Mouse (Mus musculus): ENCODE data around the gene Ankrd12. TPM values are rescaled to one million over a fixed set of nuclear protein-coding genes. Genes with fewer than 3 reads are reported as not detected.
A peak's percentile ranks its signal among the peaks of the same experiment; 100 is the strongest.

Gene Ankrd12
- polyA plus RNA-seq, 1 experiment from 2014 or later: 32.9 TPM

DNA sequence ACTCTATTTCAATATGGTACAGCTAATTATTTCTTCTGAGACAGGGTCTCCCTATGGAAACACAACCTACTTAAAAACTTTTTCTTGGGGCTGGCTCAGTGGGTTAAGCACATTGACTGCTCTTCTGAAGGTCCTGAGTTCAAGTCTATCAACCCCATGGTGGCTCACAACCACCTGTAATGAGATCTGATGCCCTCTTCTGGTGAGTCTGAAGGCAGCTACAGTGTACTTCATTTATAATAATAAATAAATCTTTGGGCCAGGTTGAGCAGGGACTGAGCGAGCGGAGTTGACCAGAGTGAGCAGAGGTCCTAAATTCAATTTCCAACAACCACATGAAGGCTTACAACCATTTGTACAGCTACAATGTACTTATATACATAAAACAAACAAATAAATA is 114.6 kb downstream of the Ankrd12 start:
- ATAC-seq (ENCODE audit: insufficient number of reproducible peaks, low FRiP score, low TSS enrichment, low read depth): no peak
- Histone ChIP-seq H3K27ac (replicated peaks) (no peak overlapping the region), H3K27me3 (no peaks in the 10 kb centered on the region), H3K36me3 (no peaks in the 10 kb centered on the region), H3K4me3 (replicated peaks) (no peak overlapping the region), H3K9ac (no peak overlapping the region), H3K9me3 (replicated peaks) (no peaks in the 10 kb centered on the region), H3K4me1 (0 out of 2 replicates have a peak, but pooled peaks cover 6% of the 10 kb centered on the region), H3K4me2 (replicated peaks) (no peak overlapping the region)
- WGBS: 93% methylated on average over 2 of the region's 2 CpGs

DNA sequence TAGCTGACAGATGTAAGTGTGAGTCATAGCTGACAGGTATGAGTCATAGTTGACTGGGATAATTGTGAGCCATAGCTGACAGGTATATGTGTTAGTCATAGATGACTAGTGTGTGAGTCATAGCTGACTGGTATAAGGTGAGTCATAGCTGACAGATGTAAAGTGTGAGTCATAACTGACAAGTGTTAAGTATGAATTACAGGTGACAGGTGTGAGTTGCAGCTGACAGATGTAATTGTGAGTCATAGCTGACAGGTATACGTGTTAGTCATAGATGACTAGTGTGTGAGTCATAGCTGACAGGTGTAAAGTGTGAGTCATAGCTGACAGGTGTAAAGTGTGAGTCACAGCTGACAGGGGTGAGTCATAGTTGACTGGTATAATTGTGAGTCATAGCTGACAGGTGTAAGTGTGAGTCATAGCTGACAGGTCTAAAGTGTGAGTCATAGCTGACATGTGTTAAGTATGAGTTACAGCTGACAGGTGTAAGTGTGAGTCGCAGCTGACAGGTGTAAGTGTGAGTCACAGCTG is 115.2 kb downstream of the Ankrd12 start:
- no peaks in the 10 kb centered on the region for H3K9me3 ChIP-seq (replicated peaks)
- ATAC-seq (ENCODE audit: insufficient number of reproducible peaks, low FRiP score, low TSS enrichment, low read depth): peak; percentile 41; the same call in 1 of the 2 replicates
- H3K4me2 ChIP-seq (replicated peaks): no peak overlapping the region
- WGBS: 75% methylated on average over 2 of the region's 2 CpGs
- H3K4me1 ChIP-seq: 0 out of 2 replicates have a peak, but pooled peaks cover 11% of the 10 kb centered on the region
- no peak overlapping the region for H3K9ac ChIP-seq
- H3K27me3 ChIP-seq: no peaks in the 10 kb centered on the region
- no peaks in the 10 kb centered on the region for H3K36me3 ChIP-seq
- no peak overlapping the region for H3K4me3 ChIP-seq (replicated peaks)
- no peak overlapping the region for H3K27ac ChIP-seq (replicated peaks)

DNA sequence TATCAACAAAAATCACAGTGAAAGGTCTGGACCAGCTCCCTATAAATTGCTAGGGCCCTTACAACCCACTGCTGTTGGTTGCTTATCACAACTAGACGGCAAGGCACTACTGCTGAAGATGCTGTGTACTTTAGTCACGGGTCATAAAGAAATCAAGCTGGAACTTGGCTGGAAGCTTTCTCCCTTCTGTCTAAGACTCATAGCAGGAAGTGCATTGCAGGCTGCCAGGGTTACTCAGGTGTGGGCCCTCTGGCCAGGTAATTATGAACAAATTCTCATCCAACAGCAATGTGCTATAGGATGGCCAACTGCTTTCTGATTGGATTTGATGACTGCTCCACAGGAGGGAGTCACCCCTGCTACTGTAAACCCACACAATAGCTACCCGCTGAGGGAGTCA is 117.9 kb downstream of the Ankrd12 start:
- no peaks in the 10 kb centered on the region for H3K27me3 ChIP-seq
- no peaks in the 10 kb centered on the region for H3K9me3 ChIP-seq (replicated peaks)
- no peak for ATAC-seq (ENCODE audit: insufficient number of reproducible peaks, low FRiP score, low TSS enrichment, low read depth)
- H3K4me1 ChIP-seq: 0 out of 2 replicates have a peak, but pooled peaks cover 11% of the 10 kb centered on the region
- WGBS: 73% methylated on average over 3 of the region's 3 CpGs
- H3K9ac ChIP-seq: no peak overlapping the region
- no peak overlapping the region for H3K4me2 ChIP-seq (replicated peaks)
- no peak overlapping the region for H3K27ac ChIP-seq (replicated peaks)
- no peak overlapping the region for H3K4me3 ChIP-seq (replicated peaks)
- no peaks in the 10 kb centered on the region for H3K36me3 ChIP-seq

DNA sequence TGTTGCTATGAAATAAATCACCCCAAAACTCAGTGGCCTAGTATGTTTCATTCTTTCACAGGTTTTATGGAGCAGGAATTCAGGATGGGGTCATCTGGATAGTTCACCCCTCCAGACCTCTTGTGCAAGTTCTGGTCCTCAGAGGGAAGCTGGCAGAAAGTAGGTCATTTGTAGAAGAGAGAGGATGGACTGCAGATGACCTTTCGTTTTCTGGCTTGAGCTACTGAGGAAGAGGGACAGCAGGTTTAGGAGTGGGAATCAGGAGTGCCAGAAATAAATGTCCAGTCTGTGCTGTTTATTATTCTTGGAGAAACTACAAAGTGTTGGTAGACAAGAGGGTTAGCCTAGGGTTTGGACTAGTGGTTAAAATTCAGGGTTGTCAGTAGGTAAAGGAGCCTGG is 118.5 kb downstream of the Ankrd12 start:
- no peak for ATAC-seq (ENCODE audit: insufficient number of reproducible peaks, low FRiP score, low TSS enrichment, low read depth)
- no peak overlapping the region for H3K4me2 ChIP-seq (replicated peaks)
- H3K4me1 ChIP-seq: 0 out of 2 replicates have a peak, but pooled peaks cover 11% of the 10 kb centered on the region
- no peaks in the 10 kb centered on the region for H3K36me3 ChIP-seq
- no peak overlapping the region for H3K4me3 ChIP-seq (replicated peaks)
- H3K27ac ChIP-seq (replicated peaks): no peak overlapping the region
- no peaks in the 10 kb centered on the region for H3K9me3 ChIP-seq (replicated peaks)
- WGBS: 95% methylated on average over 1 of the region's 1 CpGs
- no peak overlapping the region for H3K9ac ChIP-seq
- H3K27me3 ChIP-seq: no peaks in the 10 kb centered on the region

DNA sequence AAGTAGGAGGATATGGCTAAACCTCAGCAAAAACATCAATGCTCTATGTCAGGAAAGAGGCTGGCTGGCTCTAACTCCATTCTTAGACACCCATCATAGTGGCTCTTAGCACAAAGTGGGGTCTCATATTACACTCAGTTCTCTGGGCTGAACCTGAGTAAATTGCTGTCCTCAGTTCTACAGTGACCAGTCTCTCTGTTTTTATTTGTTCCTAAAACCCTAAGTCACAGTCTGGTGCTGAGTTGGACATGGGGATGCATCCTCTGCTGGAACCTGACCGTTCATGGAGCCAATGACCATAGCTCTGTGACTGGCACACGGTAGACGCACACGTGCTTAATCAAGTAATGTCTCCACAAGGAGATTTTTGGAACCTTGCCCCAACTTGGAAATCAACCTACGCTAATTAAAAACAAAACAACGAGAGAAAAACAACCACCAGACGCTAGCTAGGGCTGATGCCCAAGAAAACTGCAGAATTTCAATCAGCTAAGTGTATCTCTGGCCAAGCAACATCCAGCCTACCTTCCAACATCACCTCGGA is 119.0 kb downstream of the Ankrd12 start:
- Histone ChIP-seq H3K36me3 (no peaks in the 10 kb centered on the region), H3K4me2 (replicated peaks) (no peak overlapping the region), H3K9ac (no peak overlapping the region), H3K4me1 (0 out of 2 replicates have a peak, but pooled peaks cover 11% of the 10 kb centered on the region), H3K27me3 (no peaks in the 10 kb centered on the region), H3K4me3 (replicated peaks) (no peak overlapping the region), H3K27ac (replicated peaks) (no peak overlapping the region), H3K9me3 (replicated peaks) (no peaks in the 10 kb centered on the region)
- no peak for ATAC-seq (ENCODE audit: insufficient number of reproducible peaks, low FRiP score, low TSS enrichment, low read depth)
- 72% methylated on average over 8 of the region's 8 CpGs for WGBS

DNA sequence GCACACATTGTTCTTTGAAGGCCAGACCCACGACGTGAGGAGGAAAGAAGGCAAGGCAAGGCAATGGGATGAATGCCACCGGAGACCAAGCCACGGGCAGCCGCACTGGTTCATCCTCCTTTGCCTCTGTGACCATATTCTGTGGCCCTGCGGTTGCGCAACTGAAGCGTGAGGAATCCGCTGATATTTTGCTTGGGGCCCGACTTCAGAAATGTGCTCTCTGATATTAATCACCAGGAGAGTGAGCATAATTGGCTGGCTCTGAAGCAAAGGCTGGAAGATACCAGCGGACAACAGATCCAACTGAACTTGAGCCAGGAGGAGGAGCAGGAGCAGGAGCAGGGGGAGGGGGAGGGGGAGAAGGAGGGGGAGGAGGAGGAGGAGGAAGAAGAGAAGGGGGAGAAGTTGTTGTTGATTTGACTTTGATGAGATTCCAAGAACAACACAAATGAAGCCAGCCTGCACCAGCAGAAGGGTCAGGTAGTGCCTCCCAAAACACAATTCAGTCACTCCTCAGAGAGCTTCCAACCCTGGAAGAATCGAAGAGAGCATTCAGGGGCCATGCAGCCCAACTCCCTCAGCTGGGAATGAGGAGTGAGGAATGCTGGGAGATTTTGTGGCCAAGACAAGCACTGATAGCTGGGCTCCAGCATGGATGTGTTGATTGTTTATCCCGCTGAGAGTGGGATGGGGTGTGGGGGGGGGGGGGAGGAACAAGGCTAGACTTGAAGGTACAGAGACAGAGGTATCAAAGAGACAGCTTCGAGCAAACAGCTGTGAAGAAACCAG is 119.7 kb downstream of the Ankrd12 start:
- no peaks in the 10 kb centered on the region for H3K27me3 ChIP-seq
- H3K36me3 ChIP-seq: no peaks in the 10 kb centered on the region
- WGBS: 59% methylated on average over 14 of the region's 14 CpGs
- H3K4me1 ChIP-seq: 0 out of 2 replicates have a peak, but pooled peaks cover 11% of the 10 kb centered on the region
- H3K27ac ChIP-seq (replicated peaks): 0 out of 2 replicates have a peak overlapping the region, but pooled peaks have one; percentile 7
- no peak overlapping the region for H3K9ac ChIP-seq
- H3K4me3 ChIP-seq (replicated peaks): no peak overlapping the region
- ATAC-seq (ENCODE audit: insufficient number of reproducible peaks, low FRiP score, low TSS enrichment, low read depth): no peak
- H3K4me2 ChIP-seq (replicated peaks): no peak overlapping the region
- no peaks in the 10 kb centered on the region for H3K9me3 ChIP-seq (replicated peaks)

DNA sequence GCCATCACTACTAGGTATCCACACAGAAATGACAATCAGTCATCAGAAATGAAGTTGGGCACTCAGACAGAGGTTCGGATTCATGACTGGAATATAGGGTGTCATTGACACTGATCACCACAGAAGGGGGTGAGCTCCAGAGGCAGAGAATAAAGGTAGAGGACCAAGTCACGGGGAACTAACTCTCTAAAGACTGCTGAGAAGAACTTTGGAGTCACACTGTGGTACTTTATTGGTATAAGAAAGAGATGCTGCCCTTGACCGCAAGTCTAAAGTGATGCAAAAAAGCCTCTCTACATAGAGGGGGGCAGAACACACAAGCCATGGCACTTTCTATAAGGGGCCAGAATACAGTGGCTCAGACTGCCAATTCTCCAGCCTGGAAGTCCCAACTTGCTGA is 120.7 kb downstream of the Ankrd12 start:
- no peak for ATAC-seq (ENCODE audit: insufficient number of reproducible peaks, low FRiP score, low TSS enrichment, low read depth)
- 83% methylated on average over 3 of the region's 3 CpGs for WGBS
- Histone ChIP-seq H3K27me3 (no peaks in the 10 kb centered on the region), H3K27ac (replicated peaks) (no peak overlapping the region), H3K36me3 (no peaks in the 10 kb centered on the region), H3K4me1 (peaks cover 16% of the 10 kb centered on the region), H3K4me2 (replicated peaks) (no peak overlapping the region), H3K9me3 (replicated peaks) (no peaks in the 10 kb centered on the region), H3K4me3 (replicated peaks) (no peak overlapping the region), H3K9ac (no peak overlapping the region)

DNA sequence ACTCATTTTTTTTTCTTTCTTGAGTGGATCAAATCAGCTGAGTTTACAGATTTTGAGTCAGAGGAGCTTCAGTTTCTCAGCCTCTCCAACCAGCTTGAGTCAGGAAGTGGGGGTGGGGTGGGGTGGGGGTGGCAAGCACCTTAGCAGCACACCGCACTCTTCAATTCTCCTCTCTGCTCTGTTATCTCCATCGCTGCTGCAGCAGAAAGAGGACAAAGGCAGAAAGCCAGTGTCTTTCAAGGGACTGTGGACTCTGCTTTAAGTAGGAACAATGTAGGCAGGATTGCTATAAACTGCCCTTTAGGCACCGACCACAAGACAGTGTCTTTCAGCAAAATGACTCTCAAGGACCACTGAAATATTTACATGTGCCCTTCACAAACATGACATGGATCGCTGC is 122.9 kb downstream of the Ankrd12 start:
- Histone ChIP-seq H3K4me3 (replicated peaks) (no peak overlapping the region), H3K27me3 (no peaks in the 10 kb centered on the region), H3K4me1 (peaks cover 31% of the 10 kb centered on the region), H3K36me3 (no peaks in the 10 kb centered on the region), H3K9me3 (replicated peaks) (no peaks in the 10 kb centered on the region), H3K4me2 (replicated peaks) (no peak overlapping the region), H3K9ac (no peak overlapping the region), H3K27ac (replicated peaks) (no peak overlapping the region)
- whole genome bisulfite sequencing: 55% methylated on average over 4 of the region's 4 CpGs
- no peak for ATAC-seq (ENCODE audit: insufficient number of reproducible peaks, low FRiP score, low TSS enrichment, low read depth)

DNA sequence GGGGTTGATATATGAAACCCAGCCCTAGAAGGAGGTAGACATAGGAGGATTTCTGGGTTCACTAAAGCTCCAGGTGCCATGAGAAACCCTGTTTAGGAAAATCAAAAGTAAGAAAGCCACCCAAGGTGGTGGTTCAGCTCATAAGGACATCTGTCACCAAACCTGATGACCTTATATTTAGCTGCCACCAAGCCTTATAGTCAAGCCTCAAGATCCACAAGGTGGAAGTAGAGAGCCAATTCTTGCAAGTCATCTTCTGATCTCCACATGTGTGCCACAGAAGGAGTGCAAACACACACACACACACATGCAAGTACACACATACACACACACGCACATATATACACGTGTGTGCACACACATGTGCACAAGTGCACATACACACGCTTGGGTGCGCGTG is 124.8 kb downstream of the Ankrd12 start:
- no peak overlapping the region for H3K4me3 ChIP-seq (replicated peaks)

DNA sequence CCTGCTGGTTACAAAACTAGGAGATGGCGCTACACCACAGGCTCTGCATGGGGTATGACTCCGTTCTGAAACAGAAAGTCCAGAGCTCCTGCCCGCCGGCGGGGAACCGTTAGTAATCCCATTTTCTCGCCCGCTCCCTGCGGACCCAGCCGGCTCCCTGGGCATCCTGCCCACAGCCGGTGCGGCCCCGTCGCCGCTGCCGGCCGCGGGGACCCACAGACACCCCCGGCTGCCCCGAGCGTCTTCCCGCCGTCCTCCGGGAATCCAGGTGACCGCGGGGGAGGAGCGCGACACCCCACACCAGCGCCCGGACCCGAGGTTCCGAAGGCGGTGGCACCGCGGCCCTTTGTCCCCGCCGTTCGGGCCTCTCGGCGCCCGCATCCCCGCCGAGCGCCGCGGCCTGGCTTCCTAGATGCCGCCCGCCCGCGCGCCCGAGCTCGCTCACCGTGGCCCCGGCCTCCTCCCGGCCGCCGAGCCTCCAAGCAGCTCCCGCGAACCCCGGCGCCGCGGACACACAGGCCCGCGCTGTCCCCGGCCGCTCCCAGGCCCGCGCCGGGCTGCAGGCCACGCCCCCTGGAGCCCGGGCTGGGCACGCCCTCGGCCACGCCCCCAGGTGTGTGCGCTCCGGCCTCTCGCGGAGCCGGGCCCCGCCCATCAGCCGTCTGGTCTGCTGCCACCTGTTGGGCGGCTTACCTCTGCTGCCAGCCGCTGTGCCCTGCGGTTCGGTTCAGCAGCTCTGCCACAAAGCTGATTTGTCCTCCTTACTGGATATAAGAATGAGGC is 126.1 kb downstream of the Ankrd12 start, which contains the start of gene Twsg1:
Gene Twsg1, minus strand, starts transcription at position 605 of the 783 bp plus-strand sequence.
- H3K4me1 ChIP-seq: peaks cover 24% of the 10 kb centered on the region
- H3K36me3 ChIP-seq: peaks cover 25% of the 10 kb centered on the region; the same call in 1 of the 2 replicates
- no peaks in the 10 kb centered on the region for H3K9me3 ChIP-seq (replicated peaks)
- peak within 1 kb of the TSS; percentile 92 for H3K4me3 ChIP-seq (replicated peaks)
- H3K27ac ChIP-seq (replicated peaks): peak within 1 kb of the TSS; percentile 94
- WGBS: under 1% methylated on average over 86 of the region's 87 CpGs
- peak within 1 kb of the TSS; percentile 54 for H3K4me2 ChIP-seq (replicated peaks)
- no peaks in the 10 kb centered on the region for H3K27me3 ChIP-seq
- peak within 1 kb of the TSS; percentile 79 for H3K9ac ChIP-seq
- ATAC-seq (ENCODE audit: insufficient number of reproducible peaks, low FRiP score, low TSS enrichment, low read depth): peak; percentile 95

More for the DNA sequence above, 124.8 kb downstream of the Ankrd12 start:
- ATAC-seq (ENCODE audit: insufficient number of reproducible peaks, low FRiP score, low TSS enrichment, low read depth): no peak
- no peak overlapping the region for H3K9ac ChIP-seq
- H3K4me1 ChIP-seq: peaks cover 28% of the 10 kb centered on the region
- 71% methylated on average over 5 of the region's 5 CpGs for WGBS
- H3K27me3 ChIP-seq: no peaks in the 10 kb centered on the region
- no peaks in the 10 kb centered on the region for H3K9me3 ChIP-seq (replicated peaks)
- H3K36me3 ChIP-seq: peaks cover 15% of the 10 kb centered on the region; the same call in 1 of the 2 replicates
- H3K27ac ChIP-seq (replicated peaks): no peak overlapping the region
- H3K4me2 ChIP-seq (replicated peaks): no peak overlapping the region

DNA sequence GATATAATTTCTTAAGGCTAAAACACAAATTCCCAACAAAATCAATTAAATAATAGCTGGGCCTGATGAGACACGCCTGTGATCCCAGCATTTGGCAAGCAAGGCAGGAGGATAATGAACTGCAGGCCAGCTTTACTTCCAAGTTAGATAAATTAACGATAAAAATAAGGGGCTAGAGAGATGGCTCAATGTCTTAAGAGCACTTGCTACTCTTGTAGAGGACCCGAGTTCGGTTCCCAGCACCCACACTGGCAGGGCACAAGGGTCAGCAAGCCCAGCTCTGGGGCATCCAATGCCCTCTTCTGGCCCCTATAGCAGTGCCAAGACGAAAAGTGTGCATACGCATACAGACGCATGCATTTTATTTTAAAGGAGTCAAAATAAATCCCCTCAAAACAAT is 126.7 kb downstream of the Ankrd12 start:
- ATAC-seq (ENCODE audit: insufficient number of reproducible peaks, low FRiP score, low TSS enrichment, low read depth): no peak
- Histone ChIP-seq H3K36me3 (peaks cover 28% of the 10 kb centered on the region; the same call in 1 of the 2 replicates), H3K4me3 (replicated peaks) (peak overlapping the region; percentile 92), H3K9me3 (replicated peaks) (no peaks in the 10 kb centered on the region), H3K4me1 (peaks cover 24% of the 10 kb centered on the region), H3K27ac (replicated peaks) (peak overlapping the region; percentile 94), H3K9ac (peak overlapping the region; percentile 79), H3K4me2 (replicated peaks) (peak overlapping the region; percentile 54), H3K27me3 (no peaks in the 10 kb centered on the region)
- WGBS: 22% methylated on average over 7 of the region's 7 CpGs
